Mouse (Mus musculus): ENCODE measurements at regions not wholly inside any gene's neighbourhood (a gene's known extent, or its start where the extent isn't known, plus 50 kb on each side); places are given as distances from the start of the nearest gene placed in this dataset.

- no peak for DNase-seq (ENCODE audit: low spot score in 2 of 2)
Observed at GRCm38 (mm10) chr2:11118625-11119024, 53.3 kb upstream of the Prkcq start.

- DNase-seq (ENCODE audit: low spot score in 2 of 2): no peak
Observed at GRCm38 (mm10) chr2:11119301-11119700, 52.6 kb upstream of the Prkcq start.
